Mouse (Mus musculus) E14TG2a.4 (cell line): Measurements from ENCODE around the gene Usp42.
A peak's percentile ranks its signal among the peaks of the same experiment; 100 is the strongest.

ENCODE experiments used
- H3K27me3 ChIP-seq: 2 replicates; pipeline ENCODE4 v1.6.1; 2014; ENCODE audit warnings: low read length, control low read depth; ENCODE audit not compliant: insufficient read depth
- H3K36me3 ChIP-seq: 2 replicates; pipeline ENCODE4 v1.6.1; 2014; ENCODE audit warnings: low read length, control low read depth; ENCODE audit not compliant: insufficient read depth
- H3K4me1 ChIP-seq: replicated peaks from 2 replicates; pipeline ENCODE4 v1.6.1; 2014; ENCODE audit warnings: low read depth, low read length, control low read depth
- H3K4me3 ChIP-seq: replicated peaks from 2 replicates; pipeline ENCODE4 v1.5.1; 2014; ENCODE audit warnings: mild to moderate bottlenecking, low read length
- H3K9me3 ChIP-seq: 2 replicates; pipeline ENCODE4 v1.6.1; 2014; ENCODE audit warnings: low read length, control low read depth
- CTCF ChIP-seq: conservative IDR thresholded peaks from 2 replicates; pipeline ENCODE4 v1.5.1; 2014; ENCODE audit warnings: low read length
- NANOG ChIP-seq: IDR thresholded peaks from 2 replicates; pipeline ENCODE4 v1.6.1; 2014; ENCODE audit warnings: borderline replicate concordance, low read length, mixed read lengths
- POU5F1 ChIP-seq: IDR thresholded peaks from 2 replicates; pipeline ENCODE4 v1.6.1; 2014; ENCODE audit warnings: low read length, borderline replicate concordance

The Usp42 gene

DNA sequence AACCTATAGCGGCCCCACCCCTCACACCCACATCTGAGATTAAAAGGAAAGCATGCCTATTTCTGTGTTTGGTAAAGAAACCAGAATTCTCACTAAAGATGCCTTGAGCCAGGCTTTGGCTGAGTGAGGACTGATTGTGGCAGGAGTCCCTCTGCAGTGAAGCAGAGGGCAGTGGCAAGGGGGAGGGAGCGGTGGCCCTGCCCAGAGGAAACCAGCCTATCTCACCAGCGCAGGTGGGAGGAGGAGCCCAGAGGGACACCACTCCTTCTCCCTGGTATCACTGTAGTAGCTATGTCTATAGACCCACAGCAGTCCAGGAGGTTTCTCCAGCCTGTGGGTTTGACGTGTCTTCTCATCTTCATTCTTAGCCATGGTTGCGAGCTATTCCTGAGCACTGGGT, 31.8 kb downstream of the Usp42 start:
- 0 out of 2 replicates have a peak, but pooled peaks cover 3% of the 10 kb centered on the region for H3K9me3 ChIP-seq
- no peak for TF ChIP-seq CTCF
- peaks cover 21% of the 10 kb centered on the region for H3K36me3 ChIP-seq

DNA sequence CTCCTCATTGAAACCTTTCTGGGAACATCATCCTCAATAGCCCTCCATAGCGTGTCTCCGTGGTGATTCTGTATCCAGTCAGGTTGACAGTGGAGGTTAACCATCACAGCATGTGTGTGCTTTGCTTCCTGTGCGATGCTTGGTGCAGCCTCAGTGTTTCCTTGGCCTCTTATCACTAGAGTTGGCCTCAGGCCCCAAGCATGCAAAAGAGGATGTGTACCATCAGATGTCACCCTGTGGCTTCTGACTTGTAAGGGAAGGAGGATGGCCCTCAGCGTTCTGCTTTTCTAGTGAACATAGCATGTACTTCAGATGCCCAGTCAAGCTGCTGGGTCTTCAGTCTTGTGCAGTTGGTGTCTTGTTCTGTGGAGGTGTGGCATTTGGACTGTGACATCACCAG, 33.6 kb downstream of the Usp42 start:
- H3K4me1 ChIP-seq: no peaks in the 10 kb centered on the region
- H3K4me3 ChIP-seq: no peak overlapping the region
- H3K9me3 ChIP-seq: 0 out of 2 replicates have a peak, but pooled peaks cover 3% of the 10 kb centered on the region
- H3K27me3 ChIP-seq: no peaks in the 10 kb centered on the region
- peaks cover 18% of the 10 kb centered on the region for H3K36me3 ChIP-seq
- TF ChIP-seq CTCF: no peak

More for the DNA sequence above, 31.8 kb downstream of the Usp42 start:
- Histone ChIP-seq H3K4me1 (no peaks in the 10 kb centered on the region), H3K27me3 (no peaks in the 10 kb centered on the region), H3K4me3 (no peak overlapping the region)

DNA sequence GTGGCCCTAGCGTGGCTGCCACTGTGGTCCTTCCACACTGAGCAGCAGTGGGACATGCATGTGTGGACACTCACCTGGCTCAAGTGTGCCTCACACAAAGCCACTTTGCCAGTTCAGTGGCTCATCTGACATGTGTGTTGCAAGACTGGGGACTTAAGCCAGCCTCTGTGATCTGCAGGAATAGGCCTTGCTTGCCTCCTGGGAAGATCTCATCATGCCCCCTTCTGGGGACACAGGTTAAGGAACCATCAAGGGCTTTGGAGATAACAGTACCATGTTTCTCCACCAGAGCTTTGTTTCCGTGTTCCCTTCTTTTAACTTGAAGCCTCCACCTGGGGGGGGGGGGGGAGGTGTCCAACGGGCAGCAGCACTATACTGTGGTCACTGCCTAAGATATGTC, 35.8 kb downstream of the Usp42 start:
- TF ChIP-seq CTCF (0 out of 2 replicates have a peak, but pooled peaks have one; percentile 20), POU5F1 (no peak)
- H3K4me3 ChIP-seq: no peak overlapping the region
- H3K4me1 ChIP-seq: no peaks in the 10 kb centered on the region
- 0 out of 2 replicates have a peak, but pooled peaks cover under 1% of the 10 kb centered on the region for H3K9me3 ChIP-seq
- peaks cover 11% of the 10 kb centered on the region for H3K36me3 ChIP-seq
- no peaks in the 10 kb centered on the region for H3K27me3 ChIP-seq

DNA sequence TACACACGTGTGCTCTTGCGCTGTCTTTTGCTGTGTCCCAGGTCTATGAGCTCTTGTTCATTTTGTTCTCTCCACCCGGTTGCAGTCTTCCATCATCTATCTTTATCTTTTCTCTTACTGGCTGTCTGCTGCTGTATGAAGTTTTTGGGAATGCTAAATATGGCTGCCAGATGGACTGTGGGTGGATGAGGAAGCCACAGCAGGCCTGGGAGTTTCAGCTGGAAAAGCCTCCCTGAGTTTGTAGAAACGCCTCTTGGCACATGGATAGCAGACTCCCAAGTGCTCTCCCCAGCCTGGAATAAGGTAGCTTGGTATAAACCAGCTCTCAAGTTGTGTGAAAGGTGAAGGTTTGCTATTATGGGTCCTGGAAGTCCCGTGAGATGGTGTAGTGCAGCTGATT, 41.2 kb downstream of the Usp42 start:
- TF ChIP-seq POU5F1 (no peak), NANOG (no peak), CTCF (no peak)
- H3K27me3 ChIP-seq: no peaks in the 10 kb centered on the region
- H3K9me3 ChIP-seq: no peaks in the 10 kb centered on the region
- no peak overlapping the region for H3K4me3 ChIP-seq
- H3K36me3 ChIP-seq: peaks cover 5% of the 10 kb centered on the region; the same call in 1 of the 2 replicates
- H3K4me1 ChIP-seq: peaks cover 3% of the 10 kb centered on the region; the same call in 1 of the 2 replicates

DNA sequence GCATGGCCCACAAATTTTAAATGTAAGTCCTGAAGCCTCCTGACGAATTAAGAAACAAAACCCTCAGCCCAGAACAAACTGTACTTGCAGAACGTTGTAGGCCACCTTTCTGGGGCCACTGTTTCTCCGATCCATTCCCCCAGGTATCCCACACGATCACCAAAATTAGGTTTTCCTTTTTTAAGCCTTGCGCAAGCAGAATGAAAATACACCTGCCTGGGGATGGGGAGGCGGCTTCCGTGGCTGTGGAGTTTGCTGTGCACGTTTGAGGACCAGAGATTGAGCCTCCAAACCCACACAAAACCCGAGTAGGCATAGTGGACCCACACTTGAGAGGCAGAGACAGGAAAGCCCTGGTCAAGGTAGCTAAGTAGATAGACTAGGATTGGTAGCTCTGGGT, 41.7 kb downstream of the Usp42 start:
- peaks cover 3% of the 10 kb centered on the region; the same call in 1 of the 2 replicates for H3K4me1 ChIP-seq
- H3K9me3 ChIP-seq: no peaks in the 10 kb centered on the region
- H3K27me3 ChIP-seq: no peaks in the 10 kb centered on the region
- no peak overlapping the region for H3K4me3 ChIP-seq
- TF ChIP-seq POU5F1: no peak
- no peak for TF ChIP-seq NANOG
- TF ChIP-seq CTCF: no peak
- peaks cover 5% of the 10 kb centered on the region; the same call in 1 of the 2 replicates for H3K36me3 ChIP-seq

DNA sequence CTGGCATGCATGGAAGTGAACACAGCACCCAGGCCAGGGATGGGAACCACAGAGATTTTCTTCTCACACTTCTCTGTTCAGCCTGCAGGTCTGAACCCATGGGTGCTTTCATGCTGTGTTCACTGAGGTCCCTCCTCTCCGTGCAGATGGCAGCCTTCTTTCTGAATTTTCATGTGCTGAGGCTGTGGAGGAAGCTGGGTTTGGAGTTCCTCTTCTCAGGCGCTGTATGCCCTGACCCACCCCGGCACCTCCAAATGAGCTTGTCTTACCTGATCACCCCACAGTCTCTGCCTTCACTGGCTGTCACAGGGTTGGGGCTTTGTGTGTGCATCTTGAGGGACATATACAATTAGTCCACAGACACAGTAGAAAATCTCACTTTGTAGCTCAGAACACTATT, 44.5 kb downstream of the Usp42 start:
- Histone ChIP-seq H3K4me3 (no peak overlapping the region), H3K4me1 (peaks cover 19% of the 10 kb centered on the region), H3K9me3 (no peaks in the 10 kb centered on the region), H3K36me3 (peaks cover 5% of the 10 kb centered on the region; the same call in 1 of the 2 replicates), H3K27me3 (no peaks in the 10 kb centered on the region)
- TF ChIP-seq NANOG (no peak), CTCF (no peak), POU5F1 (no peak)

DNA sequence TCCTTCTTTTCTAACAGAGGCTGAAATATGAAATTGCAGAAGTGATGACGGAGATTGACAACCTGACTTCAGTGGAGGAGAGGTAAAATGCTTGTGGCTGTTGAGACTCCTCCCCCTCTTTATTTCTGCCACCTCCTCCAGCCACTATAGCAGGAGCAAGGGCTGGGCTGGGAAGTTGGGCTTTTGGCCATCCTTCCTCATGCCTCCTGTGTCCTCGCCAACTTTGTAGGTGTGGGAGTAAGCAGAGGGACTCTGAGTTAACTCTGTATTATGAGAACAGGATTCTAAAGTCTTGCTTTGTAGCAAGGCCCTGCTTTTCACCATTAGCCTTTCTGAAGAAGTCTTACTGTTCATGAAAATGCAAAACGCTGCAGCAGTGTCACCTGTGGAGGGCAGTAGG, 45.6 kb downstream of the Usp42 start:
- no peak for TF ChIP-seq NANOG
- no peak for TF ChIP-seq POU5F1
- TF ChIP-seq CTCF: no peak
- peaks cover 19% of the 10 kb centered on the region for H3K4me1 ChIP-seq
- H3K27me3 ChIP-seq: no peaks in the 10 kb centered on the region
- peaks cover 5% of the 10 kb centered on the region; the same call in 1 of the 2 replicates for H3K36me3 ChIP-seq
- no peak overlapping the region for H3K4me3 ChIP-seq
- H3K9me3 ChIP-seq: no peaks in the 10 kb centered on the region

DNA sequence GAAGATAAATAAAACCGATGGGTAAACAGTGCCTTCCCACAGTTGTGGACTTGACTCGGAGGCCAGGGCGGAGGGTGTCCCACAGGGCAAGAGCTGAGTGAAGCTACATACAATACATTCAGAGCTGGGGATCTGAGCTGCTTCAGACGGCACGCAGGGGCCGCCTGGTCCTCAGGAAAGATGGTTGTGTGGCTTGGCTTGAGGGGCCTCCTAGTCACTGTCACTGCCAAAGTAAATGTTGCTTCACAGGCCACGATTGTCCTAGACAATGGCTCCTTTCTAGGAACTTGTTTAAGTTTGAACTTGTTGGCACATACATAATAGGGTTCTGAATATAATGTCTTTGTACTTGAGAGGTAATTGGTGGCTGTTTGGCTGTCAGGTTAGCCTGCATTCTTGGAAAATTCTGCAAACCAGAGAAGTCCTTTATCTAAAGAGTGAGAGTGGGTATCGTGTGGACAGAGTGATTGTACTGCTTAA, 47.1 kb downstream of the Usp42 start:
- Histone ChIP-seq H3K36me3 (peaks cover 5% of the 10 kb centered on the region; the same call in 1 of the 2 replicates), H3K27me3 (no peaks in the 10 kb centered on the region), H3K9me3 (no peaks in the 10 kb centered on the region), H3K4me3 (no peak overlapping the region), H3K4me1 (peaks cover 22% of the 10 kb centered on the region)
- no peak for TF ChIP-seq CTCF

DNA sequence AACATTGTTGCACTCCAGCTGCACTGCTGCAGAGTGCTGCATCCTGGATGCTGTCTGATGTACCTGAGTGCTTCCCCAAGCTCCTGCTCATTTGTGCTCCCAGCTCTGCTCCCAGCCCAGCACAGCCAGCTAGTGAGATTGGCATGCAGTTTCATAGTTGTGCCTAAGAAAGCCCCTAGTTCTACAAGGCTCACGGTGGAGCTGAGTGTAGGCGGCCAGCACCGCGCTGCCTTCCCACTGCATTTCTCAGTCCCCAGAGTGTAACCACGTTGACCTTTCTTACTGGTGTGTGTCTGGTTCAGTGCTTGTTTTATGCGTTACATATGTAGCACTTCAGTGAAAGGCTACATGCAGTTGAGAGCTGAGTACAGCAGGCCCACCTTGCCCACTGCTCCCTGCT, 48.4 kb downstream of the Usp42 start:
- peaks cover 27% of the 10 kb centered on the region for H3K4me1 ChIP-seq
- peak overlapping the region; percentile 32; the same call in 1 of the 2 replicates for H3K4me3 ChIP-seq
- TF ChIP-seq NANOG (no peak), CTCF (no peak), POU5F1 (no peak)
- no peaks in the 10 kb centered on the region for H3K27me3 ChIP-seq
- H3K36me3 ChIP-seq: peaks cover 5% of the 10 kb centered on the region; the same call in 1 of the 2 replicates
- no peaks in the 10 kb centered on the region for H3K9me3 ChIP-seq
